Mouse (Mus musculus): ENCODE data around the gene Cdh10.

The Cdh10 gene

GRCm38 (mm10) chr15:18984891-18985290 is 166.1 kb downstream of the Cdh10 start:
- no peak for DNase-seq

DNA sequence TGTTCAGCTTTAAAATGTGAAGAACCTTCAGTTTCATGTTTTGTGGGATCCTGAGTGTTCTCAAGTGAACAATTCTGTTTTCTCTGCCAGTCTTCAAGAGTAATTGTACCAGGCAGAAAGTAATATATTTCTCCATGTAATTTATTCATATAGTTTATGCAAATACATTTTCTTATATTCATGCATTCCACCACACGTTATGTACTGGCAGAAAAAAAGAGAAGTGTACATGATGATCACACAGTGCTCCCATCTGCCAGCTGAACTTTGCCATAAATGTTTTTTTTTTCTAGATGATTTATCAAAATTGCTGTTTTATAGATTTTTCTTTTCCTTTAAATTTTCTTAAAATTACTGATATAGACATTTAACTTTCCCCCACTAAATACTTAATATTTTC is 168.9 kb downstream of the Cdh10 start:
- no peak for DNase-seq

- no peak for DNase-seq
Observed at GRCm38 (mm10) chr15:18993512-18993911, 174.8 kb downstream of the Cdh10 start.

GRCm38 (mm10) chr15:18994294-18994693 is 175.5 kb downstream of the Cdh10 start:
- DNase-seq, result no peak

GRCm38 (mm10) chr15:19010829-19011228 is 192.1 kb downstream of the Cdh10 start:
- DNase-seq, result no peak

DNA sequence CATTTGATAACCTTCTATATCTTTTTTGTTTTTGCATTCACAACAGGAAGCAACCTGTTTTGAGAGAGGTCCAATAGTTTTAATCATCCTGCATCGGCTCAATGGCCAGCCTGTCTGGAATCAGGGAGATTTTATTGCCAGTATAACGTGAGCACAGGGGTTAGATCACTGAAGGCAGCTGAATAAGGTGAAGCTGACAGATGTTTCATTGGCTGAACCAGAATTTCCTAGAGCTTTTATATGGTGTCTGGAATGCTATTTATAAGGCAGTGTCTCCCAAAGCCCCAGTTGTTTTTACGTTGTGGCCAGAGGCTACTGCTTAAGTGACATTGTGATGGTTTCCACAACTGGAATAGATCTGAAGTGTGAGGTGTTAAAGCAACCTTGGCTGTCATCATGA is 214.2 kb downstream of the Cdh10 start:
- no peak for DNase-seq

DNA sequence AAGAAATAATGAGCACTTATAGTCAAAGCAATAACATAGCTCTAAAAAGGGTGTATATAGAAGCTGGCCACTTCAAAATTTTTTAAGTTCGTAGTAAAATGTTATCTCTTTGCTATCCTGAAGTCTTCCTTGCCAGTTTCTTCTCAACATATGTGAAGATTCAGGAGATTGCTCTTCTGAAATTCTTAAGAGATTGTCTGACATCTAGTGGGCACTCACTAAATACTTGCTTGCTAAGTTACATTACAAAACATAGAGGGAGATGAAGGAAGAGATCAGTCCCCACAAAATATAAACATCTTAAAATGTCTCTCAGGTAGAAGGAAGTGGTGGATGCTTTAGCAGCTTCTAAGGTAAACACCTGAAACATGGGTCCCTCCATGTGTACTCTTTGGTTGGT is 221.3 kb downstream of the Cdh10 start:
- DNase-seq, result no peak

Data from lung, postnatal 14 days (tissue).